Mouse (Mus musculus) erythroblast, embryonic 14.5 days (primary cell): ENCODE results near the gene Mad1l1. TPM values are rescaled to one million over a fixed set of nuclear protein-coding genes. Genes with fewer than 3 reads are reported as not detected.

Experiments
- H3K27me3 ChIP-seq: 2 replicates; pipeline ENCODE4 v1.6.1; 2012; ENCODE audit warnings: inconsistent platforms; ENCODE audit not compliant: control insufficient read depth
- H3K36me3 ChIP-seq: 2 replicates; pipeline ENCODE4 v1.6.1; 2012; ENCODE audit warnings: mild to moderate bottlenecking, inconsistent platforms; ENCODE audit not compliant: control insufficient read depth
- H3K4me1 ChIP-seq: 2 replicates; pipeline ENCODE4 v1.6.1; 2012; ENCODE audit warnings: inconsistent platforms; ENCODE audit not compliant: control insufficient read depth
- H3K4me3 ChIP-seq: replicated peaks from 2 replicates; pipeline ENCODE3; 2012; ENCODE audit warnings: moderate library complexity, mild to moderate bottlenecking, inconsistent platforms
- H3K9me3 ChIP-seq: 2 replicates; pipeline ENCODE4 v1.6.1; 2012; ENCODE audit warnings: low read length, inconsistent platforms, mixed read lengths; ENCODE audit not compliant: control insufficient read depth
- GATA1 ChIP-seq: IDR thresholded peaks from 2 replicates; pipeline ENCODE4 v1.6.1; 2012; ENCODE audit warnings: low read length, inconsistent platforms, mixed read lengths
- TAL1 ChIP-seq: IDR thresholded peaks from 3 replicates; pipeline ENCODE4 v1.6.1; 2012; ENCODE audit warnings: low read length, inconsistent platforms, mixed read lengths
- polyA plus RNA-seq: library from polyadenylated mRNA; stranded (reverse); fragments of >175 nt; gene quantifications from 2 replicates; pipeline ENCODE4 v1.2.3, GENCODE M21; 2012

The Mad1l1 gene
- polyA plus RNA-seq, 1 experiment = 2.4 TPM

DNA sequence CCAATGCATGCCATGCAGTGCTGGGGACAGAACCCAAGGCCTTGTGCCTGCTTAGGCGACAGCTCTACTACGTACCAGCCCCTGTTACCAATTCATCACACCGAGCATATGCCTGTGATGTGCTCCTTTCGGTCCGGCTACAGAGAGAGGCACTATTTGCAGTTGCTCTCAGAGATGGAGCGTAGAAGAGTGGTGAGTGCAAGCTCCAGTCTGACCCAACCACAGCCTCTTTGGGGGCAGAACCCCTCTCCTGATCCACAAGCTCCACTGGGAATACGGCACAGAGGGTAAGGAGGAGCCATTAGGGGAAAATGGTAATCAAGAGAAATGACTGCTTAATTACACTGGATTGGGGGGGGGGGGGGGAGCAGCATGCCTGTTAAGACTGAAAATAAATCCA, 193.4 kb downstream of the Mad1l1 start:
- H3K9me3 ChIP-seq = no peaks in the 10 kb centered on the region
- no peak overlapping the region for H3K4me3 ChIP-seq
- TF ChIP-seq TAL1 (no peak), GATA1 (no peak)
- H3K27me3 ChIP-seq = no peaks in the 10 kb centered on the region
- no peaks in the 10 kb centered on the region for H3K4me1 ChIP-seq
- peaks cover 35% of the 10 kb centered on the region for H3K36me3 ChIP-seq

DNA sequence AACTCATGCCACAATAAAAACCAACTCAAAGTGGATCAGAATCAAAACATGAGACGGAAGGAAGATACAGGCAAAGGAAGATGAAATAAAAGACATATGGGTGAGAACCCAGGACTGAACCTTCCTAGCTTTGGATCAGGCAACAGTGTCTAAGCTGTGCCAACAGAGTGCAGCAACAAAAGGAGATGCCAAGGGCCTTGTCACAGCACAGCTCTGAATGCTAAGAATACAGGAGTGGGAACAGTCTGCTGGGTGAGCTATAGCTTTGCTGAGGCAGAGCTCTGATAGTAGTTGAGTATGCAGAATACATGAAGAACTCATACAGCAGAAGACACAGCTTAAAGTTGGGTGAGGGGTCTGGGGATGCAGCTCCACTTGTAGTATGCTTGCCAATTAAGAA, 196.7 kb downstream of the Mad1l1 start:
- no peak overlapping the region for H3K4me3 ChIP-seq
- H3K27me3 ChIP-seq = no peaks in the 10 kb centered on the region
- TF ChIP-seq TAL1 (no peak), GATA1 (no peak)
- H3K9me3 ChIP-seq = no peaks in the 10 kb centered on the region
- no peaks in the 10 kb centered on the region for H3K4me1 ChIP-seq
- peaks cover 19% of the 10 kb centered on the region for H3K36me3 ChIP-seq

DNA sequence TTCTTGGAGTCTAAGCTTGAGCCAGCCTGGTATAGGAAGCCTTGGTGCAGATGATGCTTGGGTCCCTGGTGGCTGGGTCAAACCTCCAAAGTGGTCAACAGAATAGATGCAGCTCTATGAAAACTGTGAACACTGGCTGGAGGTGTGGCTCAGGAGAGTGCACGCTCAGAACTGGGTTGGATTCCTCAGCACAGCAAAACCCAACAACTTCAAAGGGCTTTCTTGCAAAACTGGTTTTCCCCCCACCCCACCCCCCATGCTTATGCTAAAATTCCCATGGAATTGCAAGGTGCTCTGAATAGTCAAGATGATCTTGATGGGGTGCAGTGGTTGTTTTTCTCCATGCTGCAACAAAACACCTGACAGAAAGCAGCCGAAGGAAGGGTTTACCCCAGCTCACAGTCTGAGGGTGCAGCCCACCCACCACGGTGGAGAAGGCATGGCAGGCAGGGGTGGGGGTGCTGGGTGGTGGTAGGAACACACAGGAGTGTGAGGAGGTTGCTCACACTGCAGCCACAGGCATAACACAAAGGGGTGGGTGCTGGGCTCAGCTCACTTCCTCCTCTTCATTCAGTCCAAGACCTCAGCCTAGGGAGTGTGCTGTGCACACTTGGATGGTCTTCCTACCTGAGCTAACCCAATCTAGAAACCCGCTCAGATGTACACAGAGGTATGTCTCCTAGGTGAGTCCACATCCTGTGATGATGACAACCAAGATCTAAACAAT, 197.5 kb downstream of the Mad1l1 start:
- H3K4me1 ChIP-seq = no peaks in the 10 kb centered on the region
- no peaks in the 10 kb centered on the region for H3K27me3 ChIP-seq
- H3K9me3 ChIP-seq = no peaks in the 10 kb centered on the region
- H3K36me3 ChIP-seq = peaks cover 20% of the 10 kb centered on the region
- no peak overlapping the region for H3K4me3 ChIP-seq
- TF ChIP-seq TAL1 = no peak
- TF ChIP-seq GATA1 = no peak

DNA sequence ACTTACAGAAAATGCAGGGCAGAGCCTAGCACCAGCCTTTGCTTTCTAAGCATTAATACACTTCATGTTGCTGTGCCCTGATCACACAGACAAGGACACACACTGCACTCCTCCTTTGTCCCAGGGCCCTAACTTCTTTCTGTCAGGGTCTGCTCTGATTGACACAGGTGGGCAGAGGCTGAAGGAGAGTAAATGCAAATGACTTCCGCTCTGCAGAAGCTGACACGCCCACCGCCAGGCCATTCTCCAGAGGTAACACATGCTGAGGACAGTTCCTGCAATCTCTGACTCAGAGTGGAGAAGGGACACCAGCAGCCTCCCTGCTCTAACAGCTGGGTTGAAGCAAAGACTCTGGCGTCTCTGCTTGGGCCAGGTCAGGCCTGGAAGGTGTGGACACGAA, 198.2 kb downstream of the Mad1l1 start:
- H3K4me3 ChIP-seq = no peak overlapping the region
- H3K36me3 ChIP-seq = peaks cover 24% of the 10 kb centered on the region
- no peaks in the 10 kb centered on the region for H3K9me3 ChIP-seq
- H3K4me1 ChIP-seq = no peaks in the 10 kb centered on the region
- TF ChIP-seq TAL1 (no peak), GATA1 (no peak)
- no peaks in the 10 kb centered on the region for H3K27me3 ChIP-seq

DNA sequence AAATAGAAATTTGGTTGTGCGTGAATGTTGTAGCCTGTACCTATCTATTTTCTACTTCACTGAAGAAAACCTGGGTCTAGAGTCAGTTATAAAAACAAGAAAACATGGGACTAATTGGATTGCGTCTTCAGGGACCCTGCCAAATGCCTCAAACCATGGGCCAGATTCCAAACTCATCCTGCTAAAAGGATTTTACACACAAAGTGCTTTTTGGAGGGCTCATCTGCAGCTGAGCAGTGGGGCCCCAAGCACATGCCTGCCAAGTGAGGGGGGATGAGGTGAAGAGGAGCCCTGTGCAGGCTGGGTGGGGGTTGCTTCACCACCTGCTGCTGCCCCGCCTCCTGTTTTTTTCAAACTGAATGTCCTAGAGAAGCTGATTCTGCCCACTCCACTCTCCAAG, 199.4 kb downstream of the Mad1l1 start:
- H3K36me3 ChIP-seq = peaks cover 26% of the 10 kb centered on the region
- H3K4me1 ChIP-seq = no peaks in the 10 kb centered on the region
- no peak for TF ChIP-seq TAL1
- TF ChIP-seq GATA1 = no peak
- no peak overlapping the region for H3K4me3 ChIP-seq
- H3K9me3 ChIP-seq = no peaks in the 10 kb centered on the region
- H3K27me3 ChIP-seq = no peaks in the 10 kb centered on the region

DNA sequence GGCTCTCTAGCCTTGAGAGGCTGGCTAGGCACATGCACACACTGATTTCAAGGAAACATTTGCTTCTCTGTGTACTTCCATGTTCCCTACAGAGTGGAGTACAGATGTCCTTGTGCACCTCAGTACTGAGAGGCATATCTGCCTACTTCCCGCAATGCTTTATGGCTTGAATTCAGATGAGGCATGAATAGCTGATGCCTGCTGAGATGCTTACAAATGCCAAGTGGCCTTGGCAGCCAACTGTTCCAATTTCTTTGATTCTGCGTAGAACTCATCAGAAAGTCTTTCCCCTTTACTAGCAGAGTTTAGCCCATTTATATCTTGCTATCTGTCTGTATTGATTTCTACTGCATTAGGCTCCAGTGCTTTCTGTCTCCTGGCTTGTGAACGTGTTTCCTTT, 202.4 kb downstream of the Mad1l1 start:
- TF ChIP-seq GATA1 (no peak), TAL1 (no peak)
- no peaks in the 10 kb centered on the region for H3K27me3 ChIP-seq
- peaks cover 49% of the 10 kb centered on the region for H3K36me3 ChIP-seq
- no peak overlapping the region for H3K4me3 ChIP-seq
- H3K4me1 ChIP-seq = peaks cover 16% of the 10 kb centered on the region
- no peaks in the 10 kb centered on the region for H3K9me3 ChIP-seq

DNA sequence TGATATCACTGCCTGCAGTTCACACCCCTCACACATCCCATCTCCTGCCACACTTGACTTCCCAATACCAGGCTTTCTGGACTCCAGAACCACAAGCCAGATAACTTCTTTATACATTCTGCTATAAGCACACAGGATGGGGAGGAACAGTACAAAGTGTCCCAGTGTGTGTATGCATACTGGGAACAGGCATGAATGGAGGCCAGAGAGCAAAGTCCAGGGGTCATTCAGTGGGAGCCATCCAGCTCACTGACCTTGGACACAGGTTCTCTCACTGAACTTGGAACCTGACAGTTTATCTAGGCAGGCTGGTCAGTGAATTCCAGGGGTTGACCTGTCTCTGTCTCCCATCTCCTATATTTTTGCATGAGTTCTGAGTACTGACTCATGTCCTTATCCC, 203.4 kb downstream of the Mad1l1 start:
- no peaks in the 10 kb centered on the region for H3K9me3 ChIP-seq
- no peaks in the 10 kb centered on the region for H3K27me3 ChIP-seq
- peaks cover 16% of the 10 kb centered on the region for H3K4me1 ChIP-seq
- TF ChIP-seq TAL1 (no peak), GATA1 (no peak)
- H3K4me3 ChIP-seq = no peak overlapping the region
- H3K36me3 ChIP-seq = peaks cover 51% of the 10 kb centered on the region

DNA sequence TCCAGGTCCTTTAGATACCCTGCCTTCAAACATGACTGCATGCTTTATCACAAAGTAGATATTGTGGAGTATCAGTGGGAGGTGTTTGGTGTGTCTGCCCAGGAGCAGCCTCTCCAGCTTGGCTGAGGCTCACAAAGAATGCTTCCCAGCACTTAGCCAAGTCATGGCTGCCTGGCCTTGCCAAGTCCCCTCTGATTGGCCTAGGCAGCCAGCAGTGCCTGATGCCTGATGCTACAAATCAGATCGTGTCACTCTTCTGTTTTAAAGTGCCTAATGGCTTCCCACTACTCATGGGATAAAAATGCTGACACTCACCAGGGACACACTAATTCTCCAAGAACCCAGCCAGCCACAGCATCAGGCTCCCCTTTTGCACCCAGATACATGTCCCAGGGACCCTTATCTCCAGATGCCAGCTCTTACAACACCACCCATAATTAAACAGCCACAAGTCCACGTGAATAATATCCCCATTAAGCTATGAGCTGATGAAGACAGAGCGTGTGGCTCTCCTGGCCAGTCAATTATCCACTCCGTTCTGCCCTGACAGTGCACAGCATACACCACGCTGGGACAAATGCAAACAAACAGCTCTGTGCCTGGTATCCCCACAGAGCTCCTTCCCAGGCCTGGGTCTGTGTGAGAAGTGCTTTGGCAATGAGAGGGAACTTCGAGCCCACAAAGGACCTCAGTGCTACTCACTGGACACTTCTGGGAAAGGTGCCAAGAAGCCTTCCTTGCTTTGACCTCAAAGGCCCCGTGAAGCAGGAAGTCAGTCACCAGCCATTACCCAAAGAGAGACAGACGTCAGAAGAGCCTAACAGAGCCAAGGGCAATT, 205.7 kb downstream of the Mad1l1 start:
- peaks cover 69% of the 10 kb centered on the region for H3K36me3 ChIP-seq
- H3K4me1 ChIP-seq = peaks cover 21% of the 10 kb centered on the region
- no peaks in the 10 kb centered on the region for H3K27me3 ChIP-seq
- no peak for TF ChIP-seq TAL1
- no peak for TF ChIP-seq GATA1
- H3K9me3 ChIP-seq = no peaks in the 10 kb centered on the region
- H3K4me3 ChIP-seq = no peak overlapping the region

DNA sequence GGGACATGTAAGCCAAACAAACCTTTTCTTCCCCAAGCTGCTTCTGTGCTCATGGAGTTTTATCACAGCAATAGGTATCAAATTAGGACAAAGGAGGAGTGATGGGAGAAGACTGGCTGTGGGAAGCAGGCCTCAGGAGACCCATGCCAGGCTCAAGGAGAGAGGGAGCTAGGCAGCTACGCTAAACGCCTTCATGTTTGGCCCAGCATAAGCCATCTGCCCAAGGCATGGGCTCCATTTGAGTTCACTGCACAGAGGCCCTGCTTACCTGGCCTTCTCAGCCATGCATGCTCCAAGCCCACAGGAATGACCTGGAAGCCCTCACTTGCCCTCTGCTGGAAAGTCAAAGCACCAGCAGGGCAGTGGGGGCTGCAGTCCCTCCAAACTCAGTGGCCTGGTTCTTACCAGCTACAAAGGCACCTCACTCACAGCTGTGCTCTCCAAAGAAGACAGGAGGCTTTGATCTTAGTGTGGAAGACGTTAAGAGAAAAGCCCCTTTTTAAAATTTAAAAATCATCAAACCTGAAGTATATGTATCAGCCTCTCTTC, 206.8 kb downstream of the Mad1l1 start:
- Histone ChIP-seq H3K9me3 (no peaks in the 10 kb centered on the region), H3K4me1 (peaks cover 29% of the 10 kb centered on the region), H3K27me3 (no peaks in the 10 kb centered on the region), H3K4me3 (no peak overlapping the region), H3K36me3 (peaks cover 75% of the 10 kb centered on the region)
- no peak for TF ChIP-seq GATA1
